Mouse (Mus musculus): ENCODE measurements around the gene Stoml1. TPM values are rescaled to one million over a fixed set of nuclear protein-coding genes. Genes with fewer than 3 reads are reported as not detected.
"Not testable (repeated sequence)": the region's sequence is repeated elsewhere in the genome, so short reads cannot be mapped to it uniquely, and the experiment has no call there.

Gene Stoml1
- polyA plus RNA-seq, 1 experiment from 2014 or later: 22.4 TPM

DNA sequence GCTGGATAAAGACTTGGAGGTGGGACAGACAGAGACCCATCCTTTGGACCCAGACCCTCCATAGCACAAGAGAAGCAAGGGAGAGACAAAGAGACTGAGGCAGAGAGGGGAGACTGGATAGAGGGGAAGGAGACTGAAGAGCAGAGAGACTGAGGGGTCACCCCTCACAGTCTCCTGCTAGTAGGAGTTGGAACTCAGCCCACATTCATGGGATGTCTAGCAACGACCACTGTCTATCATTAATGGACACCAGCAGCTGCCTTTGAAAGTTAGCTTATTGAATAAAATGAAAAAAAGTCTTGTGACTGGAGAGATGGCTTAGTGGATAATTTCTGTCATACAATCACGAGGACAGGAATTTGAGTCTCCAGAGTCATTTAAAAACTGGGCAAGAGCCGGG, 14.1 kb downstream of the Stoml1 start:
- Histone ChIP-seq H3K36me3 (ENCODE audit: control insufficient read depth, insufficient read depth, low read length) (no peaks in the 10 kb centered on the region), H3K4me3 (ENCODE audit: low read length) (no peak overlapping the region)

DNA sequence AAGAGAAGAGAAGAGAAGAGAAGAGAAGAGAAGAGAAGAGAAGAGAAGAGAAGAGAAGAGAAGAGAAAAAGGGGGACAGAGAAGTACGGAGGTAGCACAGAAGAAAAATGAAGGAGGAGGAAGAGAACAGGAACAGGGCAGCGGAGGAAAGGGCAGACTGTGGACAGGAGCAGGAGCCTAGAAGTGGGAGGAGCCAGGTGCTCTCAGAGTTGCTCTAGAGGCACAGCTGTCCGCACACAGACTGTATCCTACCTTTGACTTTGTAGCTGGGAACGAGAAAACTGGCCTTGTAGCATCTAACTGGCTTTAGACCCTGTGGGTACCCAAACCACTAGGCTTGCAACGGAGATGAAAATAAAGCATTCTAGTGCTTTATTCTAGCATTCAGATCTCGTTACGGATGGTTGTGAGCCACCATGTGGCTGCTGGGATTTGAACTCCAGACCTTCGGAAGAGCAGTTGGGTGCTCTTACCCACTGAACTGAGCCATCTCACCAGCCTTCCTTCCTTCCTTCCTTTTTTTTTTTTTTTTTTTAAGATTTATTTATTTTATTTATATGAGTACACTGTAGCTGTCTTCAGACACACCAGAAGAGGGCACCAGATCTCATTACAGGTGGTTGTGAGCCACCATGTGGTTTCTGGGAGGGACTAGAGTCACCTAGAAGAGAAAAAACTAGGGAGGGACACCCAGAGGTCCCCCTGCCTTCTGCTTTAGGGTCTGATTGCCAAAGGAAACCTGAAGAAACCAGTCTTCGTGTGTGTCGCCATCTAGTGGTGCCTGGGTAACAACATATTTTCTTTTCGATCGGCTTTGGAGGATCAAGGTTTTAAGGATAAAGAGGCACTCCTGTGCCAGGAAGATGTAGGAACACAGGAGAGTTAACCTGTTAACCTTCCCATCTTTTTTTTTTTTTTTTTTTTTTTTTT, 15.7 kb downstream of the Stoml1 start:
- ATAC-seq: no peak
- H3K27ac ChIP-seq (ENCODE audit: low read length): no peak overlapping the region
- H3K27me3 ChIP-seq (replicated peaks; ENCODE audit: control insufficient read depth, insufficient read depth, low read length): no peaks in the 10 kb centered on the region
- H3K36me3 ChIP-seq (ENCODE audit: control insufficient read depth, insufficient read depth, low read length): no peaks in the 10 kb centered on the region
- H3K9me3 ChIP-seq (ENCODE audit: control insufficient read depth, low read length): no peaks in the 10 kb centered on the region
- peaks cover 9% of the 10 kb centered on the region; the same call in 1 of the 2 replicates for H3K4me1 ChIP-seq (ENCODE audit: control insufficient read depth, insufficient read depth, low read length)
- 52% methylated on average over 12 of the region's 12 CpGs for WGBS
- H3K4me3 ChIP-seq (ENCODE audit: low read length): no peak overlapping the region
- no peak overlapping the region for H3K9ac ChIP-seq (ENCODE audit: low read depth, low read length)
- H3K4me2 ChIP-seq (ENCODE audit: low read depth, low read length): no peak overlapping the region

More for the DNA sequence above, 14.1 kb downstream of the Stoml1 start:
- Histone ChIP-seq H3K27me3 (replicated peaks; ENCODE audit: control insufficient read depth, insufficient read depth, low read length) (no peaks in the 10 kb centered on the region), H3K9ac (ENCODE audit: low read depth, low read length) (no peak overlapping the region), H3K4me1 (ENCODE audit: control insufficient read depth, insufficient read depth, low read length) (peaks cover 9% of the 10 kb centered on the region; the same call in 1 of the 2 replicates), H3K4me2 (ENCODE audit: low read depth, low read length) (no peak overlapping the region), H3K27ac (ENCODE audit: low read length) (peak overlapping the region; percentile 51; the same call in 1 of the 2 replicates), H3K9me3 (ENCODE audit: control insufficient read depth, low read length) (no peaks in the 10 kb centered on the region)
- ATAC-seq: no peak
- WGBS: 65% methylated on average over 3 of the region's 3 CpGs

DNA sequence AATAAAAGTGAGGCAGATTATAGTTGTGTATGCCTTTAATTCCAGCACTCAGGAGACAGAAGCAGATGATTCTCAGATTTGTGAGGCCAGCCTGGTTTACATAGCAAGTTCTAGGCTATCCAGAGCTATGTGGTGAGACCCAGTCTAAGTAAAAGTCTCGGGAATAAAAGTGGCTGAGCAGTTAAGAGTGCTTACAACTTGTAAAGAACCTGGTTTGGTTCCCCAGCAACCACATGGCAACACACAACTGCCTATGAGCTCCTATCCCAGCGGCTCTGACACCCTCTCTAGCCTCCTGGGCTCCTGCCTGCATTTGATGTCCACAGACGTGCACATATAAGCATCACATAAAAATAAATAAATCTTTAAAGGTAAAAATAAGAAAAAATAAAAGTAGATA, 17.1 kb downstream of the Stoml1 start:
- H3K27me3 ChIP-seq (replicated peaks; ENCODE audit: control insufficient read depth, insufficient read depth, low read length): no peaks in the 10 kb centered on the region
- ATAC-seq: no peak
- no peaks in the 10 kb centered on the region for H3K9me3 ChIP-seq (ENCODE audit: control insufficient read depth, low read length)
- H3K27ac ChIP-seq (ENCODE audit: low read length): no peak overlapping the region
- H3K4me1 ChIP-seq (ENCODE audit: control insufficient read depth, insufficient read depth, low read length): peaks cover 15% of the 10 kb centered on the region
- no peak overlapping the region for H3K9ac ChIP-seq (ENCODE audit: low read depth, low read length)
- no peak overlapping the region for H3K4me3 ChIP-seq (ENCODE audit: low read length)
- H3K4me2 ChIP-seq (ENCODE audit: low read depth, low read length): no peak overlapping the region
- WGBS: 60% methylated on average over 3 of the region's 3 CpGs
- H3K36me3 ChIP-seq (ENCODE audit: control insufficient read depth, insufficient read depth, low read length): no peaks in the 10 kb centered on the region

DNA sequence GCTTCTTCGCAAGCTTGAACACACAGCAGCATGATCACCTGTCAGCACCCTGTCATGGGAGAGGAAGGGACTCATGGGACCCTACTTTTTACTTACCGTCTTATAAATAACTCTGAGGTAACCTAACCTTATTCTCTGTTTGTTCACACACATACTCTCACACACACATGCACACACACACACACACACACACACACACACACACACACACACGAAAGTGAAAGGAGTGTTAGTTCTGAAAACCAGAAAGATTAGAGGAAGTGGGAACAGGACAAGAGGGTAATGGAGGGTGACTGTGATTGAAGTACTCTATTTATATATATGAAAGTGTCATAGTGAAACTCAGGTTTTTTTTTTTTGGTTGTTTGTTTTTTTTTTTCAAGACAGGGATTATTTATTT, 18.1 kb downstream of the Stoml1 start:
- Histone ChIP-seq H3K9me3 (ENCODE audit: control insufficient read depth, low read length) (no peaks in the 10 kb centered on the region), H3K9ac (ENCODE audit: low read depth, low read length) (no peak overlapping the region), H3K36me3 (ENCODE audit: control insufficient read depth, insufficient read depth, low read length) (no peaks in the 10 kb centered on the region), H3K4me1 (ENCODE audit: control insufficient read depth, insufficient read depth, low read length) (peaks cover 22% of the 10 kb centered on the region), H3K27me3 (replicated peaks; ENCODE audit: control insufficient read depth, insufficient read depth, low read length) (no peaks in the 10 kb centered on the region), H3K4me3 (ENCODE audit: low read length) (no peak overlapping the region), H3K4me2 (ENCODE audit: low read depth, low read length) (no peak overlapping the region), H3K27ac (ENCODE audit: low read length) (no peak overlapping the region)
- ATAC-seq: no peak
- WGBS: 91% methylated on average over 3 of the region's 3 CpGs

DNA sequence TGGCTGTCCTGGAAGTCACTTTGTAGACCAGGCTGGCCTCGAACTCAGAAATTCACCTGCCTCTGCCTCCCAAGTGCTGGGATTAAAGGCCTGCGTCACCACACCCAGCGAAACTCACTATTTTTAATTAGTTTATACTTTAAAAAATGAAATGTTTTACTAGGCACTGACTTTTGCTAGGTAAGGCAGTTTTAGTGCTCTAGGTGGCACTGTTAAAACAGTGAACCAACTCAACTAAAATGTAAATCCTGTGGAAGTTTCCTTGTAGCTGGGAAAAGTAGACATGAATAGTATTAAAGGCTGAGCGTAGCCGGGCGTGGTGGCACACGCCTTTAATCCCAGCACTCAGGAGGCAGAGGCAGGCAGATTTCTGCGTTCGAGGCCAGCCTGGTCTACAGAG, 18.6 kb downstream of the Stoml1 start:
- not testable (repeated sequence) for ATAC-seq; H3K27ac ChIP-seq (ENCODE audit: low read length); H3K4me3 ChIP-seq (ENCODE audit: low read length); H3K36me3 ChIP-seq (ENCODE audit: control insufficient read depth, insufficient read depth, low read length); H3K27me3 ChIP-seq (replicated peaks; ENCODE audit: control insufficient read depth, insufficient read depth, low read length); H3K4me2 ChIP-seq (ENCODE audit: low read depth, low read length); H3K9ac ChIP-seq (ENCODE audit: low read depth, low read length); H3K9me3 ChIP-seq (ENCODE audit: control insufficient read depth, low read length)
- WGBS: 92% methylated on average over 9 of the region's 9 CpGs
- H3K4me1 ChIP-seq (ENCODE audit: control insufficient read depth, insufficient read depth, low read length): peaks cover 18% of the 10 kb centered on the region

DNA sequence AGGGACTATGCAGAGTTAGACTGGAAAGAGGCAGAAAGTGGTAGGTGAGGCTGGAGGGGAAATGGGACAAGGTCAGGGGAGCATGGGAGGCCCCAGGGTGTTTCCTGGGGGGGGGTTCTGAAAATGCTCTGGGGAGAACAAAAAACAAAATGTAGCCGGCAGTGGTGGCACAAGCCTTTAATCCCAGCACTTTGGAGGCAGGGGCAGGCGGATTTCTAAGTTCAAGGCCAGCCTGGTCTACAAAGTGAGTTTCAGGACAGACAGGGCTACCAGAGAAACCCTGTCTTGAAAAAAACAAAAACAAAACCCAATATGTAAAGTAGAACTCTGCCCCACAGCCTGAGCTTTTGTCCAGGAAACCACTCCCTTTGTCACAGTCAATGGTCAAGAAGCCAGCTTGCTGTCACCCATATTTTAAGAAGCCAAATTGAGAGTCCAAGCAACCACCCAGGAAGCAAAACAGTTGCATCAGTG, 19.1 kb downstream of the Stoml1 start:
- H3K9ac ChIP-seq (ENCODE audit: low read depth, low read length): no peak overlapping the region
- WGBS: 85% methylated on average over 2 of the region's 2 CpGs
- no peaks in the 10 kb centered on the region for H3K36me3 ChIP-seq (ENCODE audit: control insufficient read depth, insufficient read depth, low read length)
- H3K27me3 ChIP-seq (replicated peaks; ENCODE audit: control insufficient read depth, insufficient read depth, low read length): no peaks in the 10 kb centered on the region
- ATAC-seq: no peak
- no peaks in the 10 kb centered on the region for H3K9me3 ChIP-seq (ENCODE audit: control insufficient read depth, low read length)
- no peak overlapping the region for H3K4me3 ChIP-seq (ENCODE audit: low read length)
- H3K4me2 ChIP-seq (ENCODE audit: low read depth, low read length): no peak overlapping the region
- peaks cover 14% of the 10 kb centered on the region for H3K4me1 ChIP-seq (ENCODE audit: control insufficient read depth, insufficient read depth, low read length)
- H3K27ac ChIP-seq (ENCODE audit: low read length): no peak overlapping the region

DNA sequence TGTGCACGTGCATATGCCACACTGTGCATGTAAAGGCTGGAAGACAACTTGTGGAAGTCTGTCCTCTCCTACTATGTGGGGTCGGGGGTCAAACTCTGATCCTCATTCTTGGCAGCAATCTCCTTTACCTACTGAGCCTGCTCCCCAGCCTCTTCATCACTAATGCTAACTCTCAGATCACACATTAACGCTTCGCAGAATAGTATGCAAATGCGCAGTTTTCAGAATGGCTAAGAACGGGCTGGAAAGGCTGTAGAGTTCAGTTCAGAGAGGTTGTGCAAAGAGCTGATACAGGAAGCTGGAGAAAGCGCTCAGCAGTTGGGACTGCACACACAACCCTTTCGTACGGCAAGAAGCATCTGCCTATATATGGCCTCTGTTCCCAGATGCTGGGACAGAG, 19.9 kb downstream of the Stoml1 start:
- H3K36me3 ChIP-seq (ENCODE audit: control insufficient read depth, insufficient read depth, low read length): no peaks in the 10 kb centered on the region
- H3K4me2 ChIP-seq (ENCODE audit: low read depth, low read length): no peak overlapping the region
- no peak overlapping the region for H3K4me3 ChIP-seq (ENCODE audit: low read length)
- no peak overlapping the region for H3K9ac ChIP-seq (ENCODE audit: low read depth, low read length)
- no peaks in the 10 kb centered on the region for H3K27me3 ChIP-seq (replicated peaks; ENCODE audit: control insufficient read depth, insufficient read depth, low read length)
- H3K4me1 ChIP-seq (ENCODE audit: control insufficient read depth, insufficient read depth, low read length): peaks cover 14% of the 10 kb centered on the region
- H3K27ac ChIP-seq (ENCODE audit: low read length): no peak overlapping the region
- ATAC-seq: no peak
- WGBS: 69% methylated on average over 9 of the region's 9 CpGs
- no peaks in the 10 kb centered on the region for H3K9me3 ChIP-seq (ENCODE audit: control insufficient read depth, low read length)

DNA sequence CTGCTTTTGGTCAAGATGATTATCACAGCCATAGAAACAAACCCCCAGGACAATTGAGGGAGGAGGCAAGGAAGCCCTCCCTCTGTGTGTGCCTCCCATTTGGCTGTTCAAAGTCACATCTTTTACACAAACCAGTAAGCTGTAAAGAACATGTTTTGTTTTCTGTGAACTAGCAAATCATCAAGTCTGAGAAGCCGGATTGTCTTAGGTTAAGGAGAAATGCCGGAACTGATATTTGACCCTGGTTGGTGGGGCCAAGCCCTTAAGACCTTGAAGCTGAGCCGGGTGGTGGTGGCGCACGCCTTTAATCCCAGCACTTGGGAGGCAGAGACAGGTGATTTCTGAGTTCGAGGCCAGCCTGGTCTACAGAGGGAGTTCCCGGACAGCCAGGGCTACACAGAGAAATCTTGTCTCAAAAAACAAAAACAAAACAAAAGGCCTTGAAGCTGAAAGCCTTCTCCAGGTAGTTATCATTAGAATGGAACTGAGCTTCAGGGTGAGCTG, 21.2 kb downstream of the Stoml1 start:
- H3K4me1 ChIP-seq (ENCODE audit: control insufficient read depth, insufficient read depth, low read length): peaks cover 14% of the 10 kb centered on the region
- no peak for ATAC-seq
- no peak overlapping the region for H3K27ac ChIP-seq (ENCODE audit: low read length)
- no peaks in the 10 kb centered on the region for H3K27me3 ChIP-seq (replicated peaks; ENCODE audit: control insufficient read depth, insufficient read depth, low read length)
- H3K4me2 ChIP-seq (ENCODE audit: low read depth, low read length): no peak overlapping the region
- 89% methylated on average over 7 of the region's 7 CpGs for WGBS
- H3K9ac ChIP-seq (ENCODE audit: low read depth, low read length): no peak overlapping the region
- no peak overlapping the region for H3K4me3 ChIP-seq (ENCODE audit: low read length)
- no peaks in the 10 kb centered on the region for H3K36me3 ChIP-seq (ENCODE audit: control insufficient read depth, insufficient read depth, low read length)
- no peaks in the 10 kb centered on the region for H3K9me3 ChIP-seq (ENCODE audit: control insufficient read depth, low read length)

DNA sequence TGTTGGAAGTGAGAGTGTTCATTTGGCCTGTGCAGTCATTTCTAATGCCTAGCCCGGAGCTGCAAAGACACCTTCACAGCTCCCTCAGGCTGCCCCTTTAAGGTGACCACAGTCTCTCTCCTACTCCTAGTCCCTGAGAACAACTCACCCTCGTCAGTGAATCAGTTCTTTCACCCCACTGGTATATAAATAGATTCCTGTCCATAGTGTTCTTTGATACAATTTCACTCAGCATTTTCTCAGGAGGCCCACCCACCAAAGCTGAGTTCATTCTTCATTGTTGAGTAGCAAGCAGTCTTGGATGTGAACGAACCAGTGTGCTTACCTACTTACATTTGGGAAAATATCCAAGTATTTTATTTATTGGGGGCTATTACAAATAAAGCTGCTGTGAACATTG, 21.7 kb downstream of the Stoml1 start:
- Histone ChIP-seq H3K36me3 (ENCODE audit: control insufficient read depth, insufficient read depth, low read length) (no peaks in the 10 kb centered on the region), H3K4me1 (ENCODE audit: control insufficient read depth, insufficient read depth, low read length) (peaks cover 14% of the 10 kb centered on the region), H3K9ac (ENCODE audit: low read depth, low read length) (no peak overlapping the region; the same call in 1 of the 2 replicates), H3K4me2 (ENCODE audit: low read depth, low read length) (no peak overlapping the region), H3K27me3 (replicated peaks; ENCODE audit: control insufficient read depth, insufficient read depth, low read length) (no peaks in the 10 kb centered on the region), H3K9me3 (ENCODE audit: control insufficient read depth, low read length) (no peaks in the 10 kb centered on the region), H3K27ac (ENCODE audit: low read length) (0 out of 2 replicates have a peak overlapping the region, but pooled peaks have one; percentile 21), H3K4me3 (ENCODE audit: low read length) (no peak overlapping the region)
- 41% methylated on average over 3 of the region's 3 CpGs for WGBS
- no peak for ATAC-seq

Data from intestine, embryonic 16.5 days (tissue).